Mouse (Mus musculus): ENCODE measurements around the gene Ccser1.

GRCm38 (mm10) chr6:61328981-61329380 is 148.9 kb downstream of the Ccser1 start:
- TF ChIP-seq POLR2A (IDR thresholded peaks at IDR 0.05; ENCODE audit: borderline replicate concordance, low read depth, low read length) (no peak), CTCF (IDR thresholded peaks at IDR 0.05; ENCODE audit: low read depth, low read length) (no peak)

Measured in bone marrow macrophage, adult 2 months (primary cell).